Mouse (Mus musculus): ENCODE data around the gene Max.
A peak's percentile ranks its signal among the peaks of the same experiment; 100 is the strongest.

Gene Max

DNA sequence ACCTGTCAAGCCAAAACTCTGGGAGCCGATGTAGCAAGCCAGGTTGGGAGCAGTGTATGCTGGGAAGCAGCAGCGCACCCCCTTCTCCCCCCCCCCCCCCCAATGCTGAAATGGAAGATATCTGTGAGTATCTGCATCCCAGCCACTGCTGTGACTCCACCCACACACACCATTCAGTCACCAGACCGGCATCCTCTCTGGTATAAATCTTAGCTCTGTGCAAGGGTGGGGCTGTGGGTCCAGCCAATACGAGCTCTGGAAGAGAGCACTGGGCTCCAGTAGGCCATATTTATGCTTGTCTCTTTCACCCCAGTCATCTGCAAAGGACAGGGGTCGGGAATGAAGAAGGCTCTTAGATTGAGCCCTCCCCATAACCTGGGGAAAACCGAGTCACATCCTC, 41.6 kb downstream of the Max start:
- DNase-seq (ENCODE audit: low read depth) = no peak

DNA sequence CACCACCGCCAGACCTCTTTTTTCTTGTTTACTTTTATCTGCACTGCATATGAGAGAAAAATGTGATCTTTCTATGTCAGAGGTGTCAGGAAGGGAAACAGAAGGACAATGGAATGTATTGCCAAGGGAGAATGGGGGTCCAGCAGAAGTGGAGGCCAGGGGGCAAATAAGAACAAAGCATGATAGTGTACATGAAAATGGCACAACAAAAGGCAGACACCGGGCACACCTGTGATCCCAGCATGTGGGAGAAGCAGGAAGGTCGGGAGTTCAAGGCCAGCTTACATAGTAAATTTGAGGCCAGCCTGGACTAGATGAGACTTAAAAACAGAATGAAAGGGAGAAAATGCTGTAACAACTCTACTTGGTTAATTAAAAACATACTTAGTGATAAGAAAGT, 43.1 kb downstream of the Max start:
- no peak for DNase-seq (ENCODE audit: low read depth)

DNA sequence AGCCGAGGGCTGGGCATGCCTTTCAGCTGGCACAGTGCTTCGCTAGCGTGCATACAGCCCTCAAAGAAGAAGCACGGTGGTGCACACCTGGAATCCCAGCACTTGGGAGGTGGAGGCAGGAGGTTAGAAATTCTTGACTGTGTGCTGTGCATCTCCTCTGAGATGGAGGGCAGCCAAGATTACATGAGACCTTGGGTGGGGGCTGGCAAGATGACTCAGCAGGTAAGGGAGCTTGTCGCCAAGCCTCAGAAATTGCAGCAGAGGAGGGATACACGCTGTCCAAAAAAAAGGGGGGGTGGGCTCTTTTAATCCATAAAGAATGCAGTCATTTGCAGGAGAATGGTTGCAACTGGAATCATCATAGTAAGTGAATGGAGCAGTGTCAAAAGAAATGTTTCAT, 43.9 kb downstream of the Max start:
- no peak for DNase-seq (ENCODE audit: low read depth)

DNA sequence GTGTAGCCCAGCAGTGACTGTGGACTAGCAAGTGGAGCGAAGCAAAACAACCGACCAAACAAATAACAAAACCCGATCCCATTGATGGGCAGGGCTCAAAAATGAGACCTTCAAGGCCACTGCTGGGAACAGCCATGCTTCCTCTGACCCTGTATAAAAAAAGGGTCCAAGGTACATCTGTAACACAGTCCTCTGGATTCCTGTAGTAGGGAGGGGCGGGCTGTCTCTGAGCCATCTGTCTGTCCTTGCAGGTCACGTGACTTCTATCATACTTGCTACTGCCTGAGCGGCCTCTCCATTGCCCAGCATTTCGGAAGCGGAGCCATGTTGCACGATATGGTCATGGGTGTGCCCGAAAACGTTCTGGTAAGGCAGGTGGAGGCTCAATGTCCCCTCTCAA, 45.8 kb downstream of the Max start:
- DNase-seq (ENCODE audit: low read depth) = no peak

DNA sequence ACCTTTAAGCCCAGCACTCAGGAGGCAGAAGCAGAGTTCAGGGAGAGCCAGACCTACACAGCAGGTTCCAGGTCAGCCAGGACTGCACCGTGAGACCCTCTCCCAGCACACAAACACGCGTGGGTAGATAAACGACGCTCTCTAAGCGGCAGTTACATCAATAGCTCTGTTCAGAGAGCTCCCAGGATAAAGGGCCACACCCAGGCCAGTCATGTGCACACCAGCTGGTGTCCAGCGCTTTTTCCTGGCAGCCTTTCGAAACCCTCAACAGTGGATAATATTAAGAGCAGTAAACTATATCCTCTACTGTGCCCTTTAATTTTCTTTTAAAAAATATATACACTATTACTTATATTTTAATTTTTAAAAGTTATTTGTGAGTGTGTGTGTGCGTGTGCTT, 49.8 kb downstream of the Max start:
- DNase-seq (ENCODE audit: low read depth) = no peak

DNA sequence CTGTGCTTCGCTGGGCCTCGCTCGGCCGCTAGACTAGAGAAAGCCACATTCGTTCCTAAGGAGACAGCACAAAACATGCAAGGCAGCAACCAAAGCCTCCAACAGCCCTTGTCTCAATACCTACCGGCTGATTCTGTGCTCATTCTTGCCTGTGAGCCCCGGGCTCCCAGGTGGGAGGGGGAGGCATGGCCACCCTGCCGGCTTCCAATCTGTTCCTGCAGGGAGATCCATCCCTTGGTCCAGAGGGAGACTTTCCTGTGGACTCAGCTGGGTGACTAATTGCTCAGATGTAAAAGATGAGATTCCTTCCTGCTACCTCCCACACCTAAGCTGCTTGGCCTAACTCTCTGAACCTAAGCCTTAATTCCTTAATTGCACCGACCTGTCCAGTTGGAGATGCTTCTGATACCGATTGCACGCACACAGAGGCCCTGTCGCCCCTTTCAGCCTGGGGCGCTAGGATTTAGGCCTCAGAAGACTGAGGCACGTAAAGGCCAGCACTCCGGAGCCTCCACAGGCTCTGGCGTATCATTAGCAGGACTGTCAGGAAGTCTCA, 50.8 kb downstream of the Max start:
- no peak for DNase-seq (ENCODE audit: low read depth)

DNA sequence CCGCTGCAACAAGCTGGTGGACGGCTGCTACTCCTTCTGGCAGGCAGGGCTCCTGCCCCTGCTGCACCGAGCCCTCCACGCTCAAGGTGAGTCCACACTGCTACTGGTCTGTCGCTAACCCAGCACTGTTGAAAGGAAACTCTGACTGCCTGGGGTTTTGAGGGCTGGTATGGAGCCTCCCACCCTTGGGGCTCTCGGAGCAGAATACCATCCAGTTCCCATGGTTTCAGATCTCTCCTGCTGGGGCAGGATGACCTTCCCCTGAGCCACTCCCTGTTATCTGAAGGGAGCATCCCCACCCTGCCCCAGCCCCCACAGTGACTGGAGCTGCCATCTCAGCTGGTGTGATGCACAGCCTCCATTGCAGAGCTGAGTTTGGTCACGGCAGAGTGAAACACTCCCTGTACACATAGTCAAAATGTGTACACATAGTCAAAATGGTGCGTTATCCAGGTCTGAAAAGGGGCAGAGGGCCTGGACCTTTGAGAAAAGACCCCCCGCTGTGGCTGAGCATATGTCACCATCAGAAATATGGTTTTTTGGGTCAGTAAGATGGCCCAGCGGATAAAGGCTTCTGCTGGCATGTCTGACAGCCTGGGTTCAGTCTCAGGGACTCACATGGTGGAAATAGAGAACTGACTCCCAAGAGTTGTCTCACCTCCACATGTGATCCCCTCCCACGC, 51.6 kb downstream of the Max start:
- DNase-seq (ENCODE audit: low read depth) = no peak

DNA sequence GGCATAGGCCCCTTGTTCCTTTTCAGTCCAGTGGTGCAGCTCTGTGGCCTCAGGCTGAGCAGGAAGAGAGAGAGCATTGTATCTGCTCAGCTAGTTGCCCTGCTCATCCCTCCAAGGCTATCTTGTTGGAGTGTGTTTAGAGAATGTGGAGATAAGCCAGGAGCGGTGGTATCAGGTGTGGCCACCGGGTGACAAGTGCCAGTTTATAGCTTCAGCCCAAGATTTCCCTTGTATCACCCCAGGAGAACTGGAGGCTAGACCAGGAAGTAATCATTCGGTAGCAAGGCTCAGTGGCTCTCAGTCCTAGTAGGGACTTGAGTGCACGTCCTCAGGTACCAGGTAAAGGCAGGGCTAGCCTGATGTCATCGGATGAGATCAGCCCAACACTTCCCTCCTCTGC, 52.8 kb downstream of the Max start:
- no peak for DNase-seq (ENCODE audit: low read depth)

DNA sequence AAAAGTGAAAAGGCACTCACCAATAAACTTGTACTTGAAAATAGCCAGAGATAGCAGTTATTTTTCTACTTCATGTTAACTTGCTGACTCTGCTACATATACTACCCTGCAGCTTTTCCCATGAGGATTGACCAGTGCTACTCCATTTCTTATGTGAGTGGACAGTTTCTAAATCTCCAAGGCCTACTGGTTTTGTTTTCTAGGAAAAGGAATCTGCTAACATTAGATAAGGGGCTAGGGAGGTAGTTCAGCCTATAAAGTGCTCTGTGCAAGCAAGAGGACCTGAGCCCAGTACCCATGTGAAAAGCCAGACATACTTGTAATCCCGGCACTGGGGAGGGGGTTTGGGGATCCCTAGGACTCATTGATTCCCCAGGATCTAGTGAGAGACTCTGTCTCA, 55.7 kb downstream of the Max start:
- DNase-seq (ENCODE audit: low read depth) = no peak

DNA sequence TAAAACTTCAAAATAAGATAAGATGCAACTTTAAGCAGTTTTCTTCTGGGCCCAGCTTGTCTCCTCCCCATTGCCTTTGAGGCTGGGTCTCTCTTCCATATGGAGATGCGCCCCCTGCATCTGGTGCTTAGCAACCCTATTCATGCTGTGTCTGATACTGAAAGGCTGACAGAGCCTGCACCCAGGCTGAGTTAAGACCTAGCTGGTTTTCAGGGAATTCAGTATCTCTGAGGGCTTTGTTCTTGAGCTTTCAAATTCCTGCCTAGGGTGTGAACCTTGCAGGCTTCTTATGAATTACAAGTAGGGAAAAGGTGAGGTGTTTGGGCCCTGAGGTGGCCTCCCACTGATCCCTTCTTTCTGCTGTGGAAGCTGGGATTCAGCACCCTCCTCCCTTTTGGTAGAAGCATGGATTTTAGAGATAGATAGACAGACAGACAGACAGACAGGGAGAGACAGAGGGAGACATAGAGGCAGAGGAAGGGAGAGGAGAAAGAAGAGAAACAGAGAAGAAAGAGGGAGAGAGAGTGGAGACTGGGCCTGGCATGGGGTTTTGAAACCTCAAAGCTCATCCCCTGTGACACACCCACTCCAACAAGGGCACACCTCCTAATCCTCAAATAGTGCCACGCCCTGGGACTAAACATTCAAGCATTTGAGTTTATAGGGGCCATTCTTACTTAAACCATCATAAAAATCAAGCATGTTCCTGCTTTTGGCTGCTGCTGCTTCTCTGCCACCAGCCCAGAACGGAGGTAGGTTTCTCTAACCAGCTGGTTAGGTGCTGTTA, 60.3 kb downstream of the Max start:
- DNase-seq (ENCODE audit: low read depth) = no peak

DNA sequence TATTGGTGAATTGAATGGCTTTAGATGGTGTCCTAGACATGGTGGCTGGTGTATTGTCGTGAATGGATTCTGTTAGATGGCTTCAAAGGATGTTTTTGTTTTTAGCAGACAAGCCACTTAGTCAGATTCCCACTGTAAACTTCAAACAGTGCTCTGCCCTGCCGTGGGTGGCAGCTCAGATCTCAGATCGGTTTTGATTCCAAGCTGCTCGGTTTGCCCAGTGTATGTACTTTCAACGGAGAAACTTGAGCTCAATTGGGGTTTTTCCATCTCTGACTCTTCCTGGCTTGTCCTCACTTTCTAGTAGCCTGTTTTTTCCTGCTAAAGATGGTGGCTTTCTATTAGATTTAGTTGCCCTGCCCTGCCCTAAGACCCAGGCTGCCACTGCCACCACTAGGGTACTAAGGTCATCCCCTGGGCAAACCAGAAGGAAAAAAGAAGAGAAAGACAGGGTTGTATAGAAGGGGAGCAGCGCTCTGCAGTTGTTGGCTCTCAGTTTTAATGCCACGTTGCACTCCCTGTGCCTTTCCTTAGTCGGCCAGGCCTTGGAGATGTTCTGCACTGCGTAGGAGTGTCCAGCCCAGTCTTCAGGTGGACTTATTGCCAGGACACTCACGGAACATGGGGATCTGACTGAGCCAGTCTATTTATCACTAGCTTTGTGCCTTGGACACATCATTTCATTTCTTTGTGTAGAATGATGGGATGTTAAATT, 62.6 kb downstream of the Max start:
- no peak for DNase-seq (ENCODE audit: low read depth)

DNA sequence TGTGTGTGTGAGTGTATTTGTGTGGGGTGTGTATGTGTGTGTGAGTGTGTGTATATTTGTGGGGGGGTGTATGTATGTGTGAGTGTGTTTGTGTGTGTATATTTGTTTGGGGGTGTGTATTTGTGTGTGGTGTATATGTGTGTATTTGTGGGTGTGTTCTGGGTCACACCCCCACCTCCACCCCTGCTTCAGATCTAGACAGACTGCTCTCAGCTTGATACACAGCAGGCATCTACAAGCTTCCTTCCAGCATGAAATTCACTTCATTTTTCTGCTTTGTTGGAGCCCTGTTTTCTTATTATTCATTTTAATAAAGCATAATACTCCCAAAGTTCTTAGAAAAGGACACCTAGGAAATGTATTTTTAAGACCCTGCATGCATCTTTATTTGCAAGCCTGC, 63.9 kb downstream of the Max start:
- no peak for DNase-seq (ENCODE audit: low read depth)

DNA sequence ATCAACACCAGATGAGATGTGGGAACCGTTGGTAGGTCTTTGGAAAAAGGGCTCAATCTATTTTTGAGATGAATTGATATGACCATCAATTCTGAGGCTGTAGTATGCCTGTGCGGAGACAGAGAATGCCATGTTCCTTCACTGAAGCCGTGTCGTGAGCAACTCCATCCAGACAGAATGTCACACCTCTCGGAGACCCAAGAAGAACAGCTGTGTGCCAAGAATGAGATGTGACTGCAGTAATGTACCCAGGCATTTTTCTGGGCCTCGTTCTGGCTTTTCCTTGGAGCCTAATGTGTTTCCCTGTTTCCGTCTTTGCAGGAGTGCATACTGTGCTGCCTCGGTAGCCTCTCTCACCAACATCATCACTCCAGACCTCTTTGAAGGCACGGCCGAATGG, 65.0 kb downstream of the Max start:
- no peak for DNase-seq (ENCODE audit: low read depth)

DNA sequence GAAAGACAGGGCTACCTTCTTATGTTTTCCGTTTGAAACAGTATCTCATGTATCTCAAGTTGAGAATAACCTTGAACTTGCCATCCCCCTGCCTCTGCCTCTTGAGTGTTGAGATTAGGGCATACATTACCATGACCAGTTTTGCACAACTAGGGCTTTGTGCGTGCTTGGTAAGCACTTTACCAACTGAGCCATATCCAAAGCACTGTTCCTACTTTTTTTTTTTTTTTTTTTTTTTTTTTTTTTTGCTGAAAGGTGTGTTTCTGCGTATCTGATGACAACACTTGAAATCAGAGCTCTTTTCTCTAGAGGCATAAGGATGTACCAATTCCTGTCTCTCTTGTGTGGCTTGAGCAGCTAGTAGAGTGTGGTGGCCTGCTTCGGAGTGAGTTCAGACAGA, 65.4 kb downstream of the Max start:
- DNase-seq (ENCODE audit: low read depth) = no peak

DNA sequence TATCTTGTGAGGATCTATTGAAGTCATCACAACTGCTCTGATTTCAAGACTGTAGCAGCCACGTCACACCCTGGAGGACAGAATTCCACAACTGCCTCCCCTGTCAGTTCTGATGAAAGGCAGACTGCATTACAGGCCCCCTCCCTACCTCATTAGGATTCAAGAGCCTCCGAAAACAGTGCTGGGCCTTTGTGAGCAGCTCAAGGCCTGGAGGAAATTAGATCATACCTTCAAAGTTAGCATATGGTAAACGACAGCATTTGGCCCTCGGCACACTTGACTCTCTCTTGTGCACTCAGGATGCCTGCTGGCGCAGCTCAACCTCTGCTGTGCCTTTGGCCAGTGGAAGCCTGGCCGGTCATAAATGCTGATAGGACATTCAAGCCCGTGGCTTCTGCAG, 66.2 kb downstream of the Max start:
- no peak for DNase-seq (ENCODE audit: low read depth)

DNA sequence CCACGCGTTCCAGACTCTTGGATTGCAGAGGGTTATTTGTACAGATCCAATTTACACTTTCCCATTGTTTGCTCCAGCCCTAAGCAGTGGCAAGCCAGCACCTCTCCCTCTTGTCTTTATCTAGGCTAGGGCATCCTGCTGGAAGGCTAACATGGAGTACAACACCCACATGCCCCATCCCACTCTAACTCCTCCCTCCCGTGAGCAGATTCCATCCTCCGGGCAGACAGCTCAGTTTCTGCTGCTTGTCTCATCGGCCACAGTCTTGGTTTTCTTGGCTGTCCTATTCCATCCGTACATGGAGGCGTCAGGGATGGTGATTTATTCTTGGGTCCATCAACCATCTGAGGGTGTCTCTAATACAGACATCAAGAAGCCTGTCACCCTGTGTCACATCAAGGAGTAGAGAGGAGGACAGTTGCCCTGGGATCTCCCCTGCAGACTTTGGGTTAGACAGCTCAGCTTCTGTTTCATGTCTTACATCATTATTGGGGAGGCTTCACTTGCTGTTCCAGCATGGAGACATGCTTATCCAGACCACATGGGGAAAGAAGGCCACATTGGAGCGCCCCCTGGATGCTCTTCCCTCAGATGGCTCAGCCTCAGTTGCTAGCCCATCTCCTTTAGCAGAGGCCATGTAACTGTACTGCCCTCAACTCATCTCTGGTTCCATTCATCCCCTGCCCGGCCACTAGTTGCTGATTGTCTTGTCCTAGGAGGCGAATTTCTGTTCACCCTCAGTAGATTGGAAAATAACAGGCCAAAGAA, 67.0 kb downstream of the Max start:
- no peak for DNase-seq (ENCODE audit: low read depth)

DNA sequence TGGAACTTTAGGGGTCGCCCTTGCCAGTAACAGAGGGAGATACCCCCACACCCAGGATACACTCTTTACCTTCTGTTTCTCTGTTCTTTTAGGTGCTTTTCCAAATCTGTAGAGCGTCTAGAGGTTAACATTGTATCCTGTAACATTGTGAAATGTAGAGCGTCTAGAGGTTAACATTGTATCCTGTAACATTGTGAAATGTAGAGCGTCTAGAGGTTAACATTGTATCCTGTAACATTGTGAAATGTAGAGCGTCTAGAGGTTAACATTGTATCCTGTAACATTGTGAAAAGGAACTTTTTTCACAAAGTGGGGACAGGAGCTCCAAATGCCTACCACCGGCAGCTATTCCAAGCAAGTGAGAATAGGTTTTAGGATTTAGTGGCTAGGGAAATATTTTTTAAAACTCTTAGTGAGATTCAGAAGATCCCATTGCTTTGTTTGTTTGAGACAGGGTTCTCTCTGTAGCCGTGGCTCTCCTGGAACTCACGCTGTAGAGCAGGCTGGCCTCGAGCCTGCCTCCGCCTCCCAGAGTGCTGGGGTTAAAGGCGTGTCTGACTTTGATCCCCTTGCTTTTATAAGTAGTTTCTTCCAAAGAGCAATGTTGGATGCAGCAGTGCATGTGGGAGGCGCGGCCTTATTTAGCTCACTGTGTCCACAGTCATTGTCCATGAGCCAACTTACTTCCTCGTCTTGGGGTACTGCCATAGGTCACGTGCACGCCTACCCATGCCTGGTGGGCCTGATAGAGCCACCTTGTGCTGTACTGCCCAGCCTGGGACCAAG, 68.9 kb downstream of the Max start:
- DNase-seq (ENCODE audit: low read depth) = no peak

DNA sequence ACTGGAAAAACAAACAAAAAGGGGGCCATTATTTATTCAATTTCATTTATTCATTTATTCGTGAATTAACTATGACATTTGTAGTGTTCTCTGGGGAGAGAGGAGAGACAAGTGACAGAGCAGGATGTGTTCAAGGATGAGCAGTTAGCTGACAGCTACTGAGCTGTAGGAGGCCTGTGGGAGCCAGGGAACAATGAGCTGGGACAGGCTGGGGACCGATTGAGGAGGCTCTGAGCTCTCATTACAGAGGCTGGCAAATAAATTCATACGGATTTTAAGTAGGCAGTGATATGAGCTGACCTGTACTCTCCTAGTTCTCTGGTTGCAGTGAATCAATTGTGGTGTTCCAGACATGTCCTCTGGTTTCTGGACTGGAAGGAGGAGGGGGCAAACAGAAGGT, 70.8 kb downstream of the Max start:
- no peak for DNase-seq (ENCODE audit: low read depth)

DNA sequence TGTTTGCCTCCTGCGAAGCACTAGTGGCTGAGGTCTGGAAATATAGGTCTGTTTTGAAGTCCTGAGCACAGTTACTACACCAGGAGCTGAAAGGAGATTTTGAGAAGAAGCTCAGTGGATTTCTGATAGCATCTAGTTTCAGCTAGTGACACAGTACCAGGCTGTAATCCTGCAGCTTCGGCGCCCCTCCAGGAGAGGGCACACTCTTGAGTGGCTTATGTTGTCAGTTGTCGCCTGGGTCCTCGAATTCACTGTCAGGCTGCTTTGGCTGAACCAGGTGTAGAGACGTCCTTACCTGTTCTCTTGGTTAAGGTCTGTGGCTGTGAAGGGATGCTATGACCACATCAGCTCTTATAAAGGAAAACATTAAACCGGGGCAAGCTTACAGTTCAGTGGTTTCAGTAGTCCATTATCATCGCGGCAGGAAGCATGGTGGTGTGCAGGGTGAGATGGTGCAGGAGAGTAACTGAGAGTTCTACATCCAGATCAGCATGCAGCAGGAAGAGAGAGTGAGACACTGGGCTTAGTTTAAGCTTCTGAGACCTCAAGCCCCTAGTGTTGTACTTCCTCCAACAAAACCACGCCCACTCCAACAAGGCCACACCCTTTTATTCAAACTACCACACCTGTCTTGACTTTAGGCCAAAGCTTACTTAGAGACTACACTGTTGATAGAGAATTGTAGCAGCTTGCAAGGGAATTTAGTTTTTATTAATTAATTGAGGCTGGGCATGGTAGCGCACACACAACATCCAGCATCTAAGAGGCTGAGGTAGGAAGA, 72.4 kb downstream of the Max start:
- peak; percentile 11 for DNase-seq (ENCODE audit: low read depth)

DNA sequence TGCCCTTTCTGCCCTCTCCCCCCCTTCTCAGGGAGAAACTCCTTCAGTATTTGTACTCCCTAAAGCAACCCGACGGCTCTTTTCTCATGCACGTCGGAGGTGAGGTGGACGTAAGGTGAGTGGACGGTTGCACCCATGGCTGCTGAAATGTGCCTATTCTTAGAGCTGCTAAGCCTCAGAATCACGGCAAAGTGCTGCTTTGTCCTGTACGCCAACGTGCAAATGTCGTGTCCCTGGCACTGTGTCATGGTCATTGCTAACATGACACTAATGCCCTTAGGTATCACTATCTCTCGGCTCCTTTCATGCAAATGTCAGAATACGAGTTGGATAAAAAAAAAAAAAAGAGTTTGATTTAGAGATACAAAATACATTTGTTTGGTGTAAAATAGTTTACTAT, 74.1 kb downstream of the Max start:
- no peak for DNase-seq (ENCODE audit: low read depth)

All from 416B (cell line).